Mouse (Mus musculus) lung, postnatal 0 days (tissue): ENCODE results near the gene Gid4.

Experiments used
- CTCF ChIP-seq: IDR thresholded peaks from 2 replicates; pipeline ENCODE4 v1.5.1; 2016; ENCODE audit warnings: antibody characterized with exemption, mild to moderate bottlenecking
- EP300 ChIP-seq: IDR thresholded peaks from 2 replicates; pipeline ENCODE4 v1.6.1; 2016; ENCODE audit warnings: antibody characterized with exemption, mild to moderate bottlenecking, control low read depth

GRCm38 (mm10) chr11:60469039-60469438, 52.1 kb downstream of the Gid4 start, which contains the start of gene Myo15:
- TF ChIP-seq CTCF (no peak), EP300 (no peak)
